Mouse (Mus musculus): ENCODE results near the gene Hmgn2. TPM values are rescaled to one million over a fixed set of nuclear protein-coding genes. Genes with fewer than 3 reads are reported as not detected.
"Not testable (repeated sequence)": the region's sequence is repeated elsewhere in the genome, so short reads cannot be mapped to it uniquely, and the experiment has no call there.

Gene Hmgn2
- polyA plus RNA-seq, 1 experiment: 320 TPM

GRCm38 (mm10) chr4:133929278-133929670, 39.2 kb downstream of the Hmgn2 start:
- H3K4me1 ChIP-seq (ENCODE audit: control insufficient read depth, insufficient read depth, low read length): peaks cover 3% of the 10 kb centered on the region
- TF ChIP-seq POLR2A (IDR thresholded peaks at IDR 0.05; ENCODE audit: borderline replicate concordance, control insufficient read depth, low read depth, low read length): no peak
- no peak for TF ChIP-seq CTCF (IDR thresholded peaks at IDR 0.05; ENCODE audit: control insufficient read depth, insufficient read depth, low read length)
- no peak overlapping the region for H3K4me3 ChIP-seq (replicated peaks; ENCODE audit: control insufficient read depth, low read depth, low read length)
- WGBS: 10% methylated on average over 7 of the region's 7 CpGs
- H3K27ac ChIP-seq (ENCODE audit: control insufficient read depth, insufficient read depth, low read depth, low read length, poor library complexity): 0 out of 2 replicates have a peak overlapping the region, but pooled peaks have one; percentile 44

GRCm38 (mm10) chr4:133928576-133929277, 39.7 kb downstream of the Hmgn2 start:
- Histone ChIP-seq H3K4me3 (replicated peaks; ENCODE audit: control insufficient read depth, low read depth, low read length) (no peak overlapping the region), H3K27ac (ENCODE audit: control insufficient read depth, insufficient read depth, low read depth, low read length, poor library complexity) (peak overlapping the region; percentile 50), H3K4me1 (ENCODE audit: control insufficient read depth, insufficient read depth, low read length) (peaks cover 3% of the 10 kb centered on the region)
- TF ChIP-seq POLR2A (IDR thresholded peaks at IDR 0.05; ENCODE audit: borderline replicate concordance, control insufficient read depth, low read depth, low read length) (no peak), CTCF (IDR thresholded peaks at IDR 0.05; ENCODE audit: control insufficient read depth, insufficient read depth, low read length) (no peak)
- WGBS: 7% methylated on average over 15 of the region's 15 CpGs

GRCm38 (mm10) chr4:133925204-133925603, 43.2 kb downstream of the Hmgn2 start:
- Histone ChIP-seq H3K4me1 (ENCODE audit: control insufficient read depth, insufficient read depth, low read length) (peaks cover 3% of the 10 kb centered on the region), H3K27ac (ENCODE audit: control insufficient read depth, insufficient read depth, low read depth, low read length, poor library complexity) (no peak overlapping the region), H3K4me3 (replicated peaks; ENCODE audit: control insufficient read depth, low read depth, low read length) (no peak overlapping the region)
- 81% methylated on average over 4 of the region's 4 CpGs for WGBS
- TF ChIP-seq POLR2A (IDR thresholded peaks at IDR 0.05; ENCODE audit: borderline replicate concordance, control insufficient read depth, low read depth, low read length): no peak
- no peak for TF ChIP-seq CTCF (IDR thresholded peaks at IDR 0.05; ENCODE audit: control insufficient read depth, insufficient read depth, low read length)

GRCm38 (mm10) chr4:133923743-133924142, 44.7 kb downstream of the Hmgn2 start:
- WGBS: 82% methylated on average over 5 of the region's 5 CpGs
- TF ChIP-seq POLR2A (IDR thresholded peaks at IDR 0.05; ENCODE audit: borderline replicate concordance, control insufficient read depth, low read depth, low read length): no peak
- TF ChIP-seq CTCF (IDR thresholded peaks at IDR 0.05; ENCODE audit: control insufficient read depth, insufficient read depth, low read length): no peak
- peaks cover 3% of the 10 kb centered on the region for H3K4me1 ChIP-seq (ENCODE audit: control insufficient read depth, insufficient read depth, low read length)
- H3K27ac ChIP-seq (ENCODE audit: control insufficient read depth, insufficient read depth, low read depth, low read length, poor library complexity): no peak overlapping the region
- H3K4me3 ChIP-seq (replicated peaks; ENCODE audit: control insufficient read depth, low read depth, low read length): no peak overlapping the region

- H3K4me3 ChIP-seq (replicated peaks; ENCODE audit: control insufficient read depth, low read depth, low read length); H3K27ac ChIP-seq (ENCODE audit: control insufficient read depth, insufficient read depth, low read depth, low read length, poor library complexity); H3K4me1 ChIP-seq (ENCODE audit: control insufficient read depth, insufficient read depth, low read length): not testable (repeated sequence)
- WGBS: 79% methylated on average over 21 of the region's 23 CpGs
Measured at GRCm38 (mm10) chr4:133918093-133918825, 50.2 kb downstream of the Hmgn2 start.

Other genes starting within 250 kb of the Hmgn2 start
- gene Arid1a, start 211.9 kb downstream of the Hmgn2 start, polyA plus RNA-seq (2011; ENCODE audit: insufficient read depth, insufficient read length, low replicate concordance, missing spikeins): 38.2 and 76.0 TPM in 2 replicates
- gene Rps6ka1, start 80.9 kb downstream of the Hmgn2 start, polyA plus RNA-seq (2011; ENCODE audit: insufficient read depth, insufficient read length, low replicate concordance, missing spikeins): 36.1 and 79.3 TPM in 2 replicates
- gene Dhdds, start 32.3 kb upstream of the Hmgn2 start, polyA plus RNA-seq (2011; ENCODE audit: insufficient read depth, insufficient read length, low replicate concordance, missing spikeins): 20.6 and 30.2 TPM in 2 replicates
- 3.6 and 29.6 TPM in 2 replicates for gene Lin28a, start 50.2 kb upstream of the Hmgn2 start, polyA plus RNA-seq (2011; ENCODE audit: insufficient read depth, insufficient read length, low replicate concordance, missing spikeins)
- gene Zfp683, start 85.2 kb upstream of the Hmgn2 start, polyA plus RNA-seq (2011; ENCODE audit: insufficient read depth, insufficient read length, low replicate concordance, missing spikeins): 1.0 TPM in 1 of 2 replicates, not detected in the other
- gene Crybg2, start 92.2 kb upstream of the Hmgn2 start, polyA plus RNA-seq (2011; ENCODE audit: insufficient read depth, insufficient read length, low replicate concordance, missing spikeins): 4.6 TPM in 1 of 2 replicates, not detected in the other
- 270 and 801 TPM in 2 replicates for gene Cd52, start 126.4 kb upstream of the Hmgn2 start, polyA plus RNA-seq (2011; ENCODE audit: insufficient read depth, insufficient read length, low replicate concordance, missing spikeins)
- gene Ubxn11, start 133.9 kb upstream of the Hmgn2 start, polyA plus RNA-seq (2011; ENCODE audit: insufficient read depth, insufficient read length, low replicate concordance, missing spikeins): 3.3 and 13.7 TPM in 2 replicates
- 299 and 416 TPM in 2 replicates for gene Sh3bgrl3, start 160.1 kb upstream of the Hmgn2 start, polyA plus RNA-seq (2011; ENCODE audit: insufficient read depth, insufficient read length, low replicate concordance, missing spikeins)
- 16.4 and 22.7 TPM in 2 replicates for gene Cep85, start 218.5 kb upstream of the Hmgn2 start, polyA plus RNA-seq (2011; ENCODE audit: insufficient read depth, insufficient read length, low replicate concordance, missing spikeins)
- gene Gm7534, start 234.4 kb upstream of the Hmgn2 start, polyA plus RNA-seq (2011; ENCODE audit: insufficient read depth, insufficient read length, low replicate concordance, missing spikeins): not detected in 2 replicates